Mouse (Mus musculus) small intestine, adult 2 months (tissue): Measurements from ENCODE around the gene Abca4.

Experiments used
- CTCF ChIP-seq: fragments of 200-500 bp; IDR thresholded peaks from 2 replicates; pipeline ENCODE4 v1.5.1; 2012; ENCODE audit warnings: low read depth, mild to moderate bottlenecking, control low read depth, inconsistent platforms, low read length, moderate library complexity, mixed read lengths; ENCODE audit not compliant: insufficient replicate concordance, insufficient read length; ENCODE audit errors: extremely low read depth
- POLR2A ChIP-seq: fragments of 200-500 bp; IDR thresholded peaks from 2 replicates; pipeline ENCODE4 v1.6.1; 2012; ENCODE audit warnings: low read depth, mild to moderate bottlenecking, control low read depth, inconsistent platforms, low read length, moderate library complexity

GRCm38 (mm10) chr3:122106920-122107319 is 62.7 kb downstream of the Abca4 start:
- no peak for TF ChIP-seq POLR2A
- no peak for TF ChIP-seq CTCF
